ENCODE assay signal across 22 mouse cellular contexts in genomic region chr7:113691756-113692155, GRCm38 (mm10).
DNase-seq lines count a peak whose midpoint lies in the region; ATAC-seq and TF ChIP-seq lines count a peak whose summit lies in the region.
"Had no signal": no experiment of that assay in that cellular context is flagged by ENCODE, and none has a peak within 500 bp of the region (broad histone marks: within the 10 kb centered on the region; RNA-seq: fewer than 3 reads in every experiment).

No protein-coding gene starts in this region.

- no peak for TF ChIP-seq EP300 in heart, adult 2 months (IDR thresholded peaks at IDR 0.05; ENCODE audit: insufficient read depth, low read depth, low read length)

- H3K4me3 ChIP-seq in embryonic facial prominence, embryonic 14.5 days (ENCODE audit: low read depth, low read length): no peak overlapping the region
- H3K4me3 ChIP-seq in embryonic facial prominence, embryonic 10.5 days: no peak overlapping the region
- H3K4me3 ChIP-seq in heart, adult 2 months: no peak overlapping the region
- no peak overlapping the region for H3K4me3 ChIP-seq in midbrain, postnatal 0 days (ENCODE audit: low read depth, low read length)
- no peak overlapping the region for H3K4me3 ChIP-seq in midbrain, embryonic 11.5 days (ENCODE audit: low read depth, low read length)
- H3K4me3 ChIP-seq: embryonic facial prominence, embryonic 13.5 days; forebrain, embryonic 15.5 days; hindbrain, embryonic 15.5 days; intestine, embryonic 15.5 days had no signal

- no peak for ATAC-seq in embryonic facial prominence, embryonic 14.5 days (ENCODE audit: low read depth)
- no peak for ATAC-seq in midbrain, postnatal 0 days (ENCODE audit: low FRiP score)
- ATAC-seq in midbrain, embryonic 11.5 days (ENCODE audit: low FRiP score): no peak
- ATAC-seq: activated CD4-positive, CD25-positive, alpha-beta regulatory T cell, adult 4 months; forebrain, embryonic 15.5 days; intestine, embryonic 15.5 days had no signal

- no peak for TF ChIP-seq CTCF in heart, adult 2 months (IDR thresholded peaks at IDR 0.05)
- peak; percentile 34 for TF ChIP-seq CTCF in midbrain, postnatal 0 days (IDR thresholded peaks at IDR 0.05)

- no peaks in the 10 kb centered on the region for H3K79me2 ChIP-seq in heart, adult 2 months (replicated peaks; ENCODE audit: control insufficient read depth, insufficient read depth, low read length)

- peak; percentile 24 for DNase-seq in embryonic facial prominence, embryonic 14.5 days (ENCODE audit: low spot score)
- no peak for DNase-seq in embryonic facial prominence, embryonic 10.5 days (ENCODE audit: low spot score)
- DNase-seq in heart, adult 11 months: peak; percentile 42
- DNase-seq in heart, adult 2 months: no peak
- peak; percentile 11 for DNase-seq in layer of hippocampus, adult 11-12 months (ENCODE audit: low spot score)
- DNase-seq in layer of hippocampus, adult 8-10 months (ENCODE audit: low spot score in 2 of 2): no peak
- peak; percentile 56 for DNase-seq in midbrain, postnatal 0 days (ENCODE audit: low spot score)
- no peak for DNase-seq in midbrain, embryonic 11.5 days (ENCODE audit: low spot score, missing footprints)
- DNase-seq: adrenal gland, adult 8-10 months; adrenal gland, postnatal 25 days; cerebellum, adult 11 months; cerebellum, adult 2 months; cerebellum, adult 9-11 months; cerebellum, postnatal 25 days; gastrocnemius, postnatal 25 days; kidney, adult 11 months had no signal

- peaks cover 14% of the 10 kb centered on the region for H3K4me1 ChIP-seq in embryonic facial prominence, embryonic 14.5 days (ENCODE audit: control insufficient read depth, insufficient read depth, low read length)
- peaks cover 55% of the 10 kb centered on the region for H3K4me1 ChIP-seq in embryonic facial prominence, embryonic 10.5 days
- H3K4me1 ChIP-seq in heart, adult 2 months (ENCODE audit: control insufficient read depth, insufficient read depth, low read length): no peaks in the 10 kb centered on the region
- H3K4me1 ChIP-seq in midbrain, postnatal 0 days (ENCODE audit: insufficient read depth, low read length): no peaks in the 10 kb centered on the region
- no peaks in the 10 kb centered on the region; the same call in 1 of the 2 replicates for H3K4me1 ChIP-seq in midbrain, embryonic 11.5 days (ENCODE audit: control insufficient read depth, insufficient read depth, low read length)
- H3K4me1 ChIP-seq: forebrain, embryonic 15.5 days had no signal

- intact Hi-C loops in heart, adult 2 months (cut with DNase I): no loop called here

- no peaks in the 10 kb centered on the region for H3K27me3 ChIP-seq in embryonic facial prominence, embryonic 14.5 days (replicated peaks; ENCODE audit: control insufficient read depth, insufficient read depth, low read length)
- H3K27me3 ChIP-seq in embryonic facial prominence, embryonic 10.5 days (replicated peaks; ENCODE audit: low read depth, poor library complexity, severe bottlenecking): no peaks in the 10 kb centered on the region
- H3K27me3 ChIP-seq in heart, adult 2 months (ENCODE audit: control insufficient read depth, insufficient read depth, low read length): no peaks in the 10 kb centered on the region; the same call in 1 of the 2 replicates
- no peaks in the 10 kb centered on the region for H3K27me3 ChIP-seq in midbrain, postnatal 0 days (ENCODE audit: insufficient read depth, low read length)
- no peaks in the 10 kb centered on the region for H3K27me3 ChIP-seq in midbrain, embryonic 11.5 days (ENCODE audit: control insufficient read depth, insufficient read depth, low read length)
- H3K27me3 ChIP-seq: embryonic facial prominence, embryonic 13.5 days; forebrain, embryonic 15.5 days; hindbrain, embryonic 15.5 days; intestine, embryonic 15.5 days had no signal

- H3K9me3 ChIP-seq in embryonic facial prominence, embryonic 14.5 days (ENCODE audit: control insufficient read depth, low read length): no peaks in the 10 kb centered on the region
- H3K9me3 ChIP-seq in embryonic facial prominence, embryonic 10.5 days: no peaks in the 10 kb centered on the region
- no peaks in the 10 kb centered on the region for H3K9me3 ChIP-seq in midbrain, postnatal 0 days (ENCODE audit: low read length)
- H3K9me3 ChIP-seq in midbrain, embryonic 11.5 days (ENCODE audit: control insufficient read depth, low read length): no peaks in the 10 kb centered on the region
- H3K9me3 ChIP-seq: embryonic facial prominence, embryonic 13.5 days; forebrain, embryonic 15.5 days; hindbrain, embryonic 15.5 days; intestine, embryonic 15.5 days had no signal

- no peaks in the 10 kb centered on the region for H3K36me3 ChIP-seq in embryonic facial prominence, embryonic 14.5 days (ENCODE audit: control insufficient read depth, insufficient read depth, low read length)
- no peaks in the 10 kb centered on the region for H3K36me3 ChIP-seq in embryonic facial prominence, embryonic 10.5 days (replicated peaks)
- no peaks in the 10 kb centered on the region for H3K36me3 ChIP-seq in heart, adult 2 months (ENCODE audit: control insufficient read depth, insufficient read depth, low read length)
- no peaks in the 10 kb centered on the region for H3K36me3 ChIP-seq in midbrain, postnatal 0 days (ENCODE audit: insufficient read depth, low read length)
- no peaks in the 10 kb centered on the region for H3K36me3 ChIP-seq in midbrain, embryonic 11.5 days (ENCODE audit: control insufficient read depth, insufficient read depth, low read length)
- H3K36me3 ChIP-seq: embryonic facial prominence, embryonic 13.5 days; forebrain, embryonic 15.5 days; hindbrain, embryonic 15.5 days; intestine, embryonic 15.5 days had no signal

- 52% methylated on average over 2 of the region's 2 CpGs for WGBS in embryonic facial prominence, embryonic 14.5 days
- WGBS in embryonic facial prominence, embryonic 10.5 days: 76% methylated on average over 2 of the region's 2 CpGs
- WGBS in heart, adult 2 months: 35% methylated on average over 2 of the region's 2 CpGs
- WGBS in midbrain, postnatal 0 days: 42% methylated on average over 2 of the region's 2 CpGs
- WGBS in midbrain, embryonic 11.5 days: 55% methylated on average over 2 of the region's 2 CpGs

- no peak overlapping the region for H3K27ac ChIP-seq in embryonic facial prominence, embryonic 14.5 days (replicated peaks; ENCODE audit: low read depth, low read length)
- H3K27ac ChIP-seq in embryonic facial prominence, embryonic 10.5 days (replicated peaks): no peak overlapping the region
- H3K27ac ChIP-seq in heart, adult 2 months: no peak overlapping the region
- no peak overlapping the region for H3K27ac ChIP-seq in midbrain, postnatal 0 days (ENCODE audit: low read depth, low read length)
- H3K27ac ChIP-seq in midbrain, embryonic 11.5 days (ENCODE audit: low read depth, low read length): no peak overlapping the region
- H3K27ac ChIP-seq: embryonic facial prominence, embryonic 13.5 days; forebrain, embryonic 15.5 days; hindbrain, embryonic 15.5 days; intestine, embryonic 15.5 days had no signal

- no peak for TF ChIP-seq POLR2A in heart, adult 2 months (IDR thresholded peaks at IDR 0.05; ENCODE audit: insufficient read depth, low read depth, low read length)

- H3K4me2 ChIP-seq in embryonic facial prominence, embryonic 14.5 days (ENCODE audit: low read depth, low read length): no peak overlapping the region
- H3K4me2 ChIP-seq in midbrain, postnatal 0 days (ENCODE audit: low read depth, low read length, poor library complexity, severe bottlenecking): no peak overlapping the region
- H3K4me2 ChIP-seq in midbrain, embryonic 11.5 days: no peak overlapping the region
- H3K4me2 ChIP-seq: embryonic facial prominence, embryonic 13.5 days; forebrain, embryonic 15.5 days; heart, embryonic 11.5 days; hindbrain, embryonic 15.5 days; intestine, embryonic 15.5 days had no signal

- no peak overlapping the region for H3K9ac ChIP-seq in embryonic facial prominence, embryonic 14.5 days (ENCODE audit: low read depth, low read length)
- H3K9ac ChIP-seq in heart, adult 2 months (ENCODE audit: low read depth, low read length): no peak overlapping the region
- H3K9ac ChIP-seq in midbrain, postnatal 0 days (replicated peaks; ENCODE audit: low read length, poor library complexity, severe bottlenecking): no peak overlapping the region
- H3K9ac ChIP-seq in midbrain, embryonic 11.5 days (ENCODE audit: low read length): no peak overlapping the region
- H3K9ac ChIP-seq: embryonic facial prominence, embryonic 13.5 days; forebrain, embryonic 15.5 days; hindbrain, embryonic 15.5 days; intestine, embryonic 15.5 days had no signal

Comparison
In these comparisons a context has a peak if more than half of its experiments do, and no peak if none do; other contexts are left out.
1. DNase-seq: peak in embryonic facial prominence, embryonic 14.5 days (single experiment), heart, adult 11 months (single experiment), layer of hippocampus, adult 11-12 months (single experiment) and midbrain, postnatal 0 days (single experiment); none in embryonic facial prominence, embryonic 10.5 days (single experiment), heart, adult 2 months (0 of 2), layer of hippocampus, adult 8-10 months (0 of 2) and midbrain, embryonic 11.5 days (single experiment).